Mouse (Mus musculus): ENCODE measurements around the gene Sult5a1. TPM values are rescaled to one million over a fixed set of nuclear protein-coding genes. Genes with fewer than 3 reads are reported as not detected.
A peak's percentile ranks its signal among the peaks of the same experiment; 100 is the strongest.
"Not testable (repeated sequence)": the region's sequence is repeated elsewhere in the genome, so short reads cannot be mapped to it uniquely, and the experiment has no call there.

Gene Sult5a1
- total RNA-seq, 4 experiments from 2014 or later = 6.5 to 17.8 (median 10.3) TPM

DNA sequence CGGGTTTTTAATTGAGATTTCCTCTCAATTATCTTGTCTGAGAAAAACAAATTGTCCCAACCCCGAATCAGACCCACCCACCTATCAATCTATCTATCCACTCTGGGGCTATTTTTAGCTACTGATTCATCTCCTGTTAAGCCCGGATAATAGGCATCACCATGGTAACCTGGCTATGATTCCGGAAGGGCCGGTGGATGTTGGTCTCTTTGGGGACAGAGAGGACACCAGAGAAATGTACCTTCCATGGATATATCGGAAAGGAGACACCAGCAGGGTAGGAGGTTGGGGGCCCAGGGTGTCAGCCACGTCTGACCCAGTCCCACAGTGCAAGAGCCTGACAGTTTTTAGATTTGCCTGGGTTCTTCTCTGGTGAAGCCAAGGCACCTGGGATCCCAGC is 22.7 kb downstream of the Sult5a1 start:
- no peak for DNase-seq

DNA sequence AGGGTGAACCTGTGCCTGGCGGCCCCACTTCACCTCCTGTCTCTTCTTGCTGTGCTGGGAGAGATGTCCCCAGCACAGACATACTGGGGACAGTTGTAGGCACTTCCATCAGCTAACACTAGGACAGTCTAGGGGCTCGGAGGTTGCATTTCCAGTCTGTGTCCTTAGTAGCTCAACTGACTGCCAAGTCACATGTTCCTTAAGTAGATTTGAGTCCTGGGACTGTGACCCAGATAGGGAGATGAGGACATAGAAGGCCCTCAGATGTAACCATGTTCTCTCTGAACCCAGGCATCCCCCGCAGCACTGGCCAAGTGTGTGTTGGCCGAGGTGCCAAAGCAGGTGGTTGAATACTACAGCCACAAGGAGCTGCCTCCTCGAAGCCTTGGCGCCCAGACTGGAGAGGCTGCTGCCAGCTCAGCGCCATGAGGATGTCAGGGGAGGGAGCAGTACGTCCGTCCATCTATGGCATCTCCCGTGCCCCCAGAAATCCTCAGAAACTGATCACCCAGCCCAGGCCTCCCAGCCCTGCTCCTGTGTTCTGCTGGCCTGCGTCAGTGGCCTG is 23.9 kb downstream of the Sult5a1 start:
- DNase-seq = no peak

DNA sequence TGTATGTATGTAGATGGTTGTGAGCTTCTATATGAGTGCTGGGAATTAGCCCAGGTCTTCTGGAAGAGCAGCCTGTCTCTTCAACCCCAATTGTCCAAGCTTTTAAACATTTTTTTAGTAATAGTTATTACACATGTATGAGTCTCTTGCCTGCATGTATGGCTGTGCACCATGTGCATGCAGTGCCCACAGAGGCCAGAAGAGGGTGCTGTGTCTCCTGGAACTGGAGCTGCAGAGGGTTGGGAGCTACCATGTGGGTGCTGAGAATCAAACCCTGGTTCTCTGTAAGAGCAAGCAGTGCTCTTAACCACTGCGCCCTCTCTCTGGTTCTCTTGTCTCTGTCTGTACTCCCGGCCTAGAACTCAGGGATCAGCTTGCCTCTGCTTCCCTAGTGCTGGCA is 25.2 kb downstream of the Sult5a1 start:
- DNase-seq = no peak

GRCm38 (mm10) chr8:123131041-123131440 is 27.1 kb downstream of the Sult5a1 start:
- DNase-seq = no peak

- DNase-seq = no peak
Measured at GRCm38 (mm10) chr8:123126193-123126816, 31.8 kb downstream of the Sult5a1 start.

DNA sequence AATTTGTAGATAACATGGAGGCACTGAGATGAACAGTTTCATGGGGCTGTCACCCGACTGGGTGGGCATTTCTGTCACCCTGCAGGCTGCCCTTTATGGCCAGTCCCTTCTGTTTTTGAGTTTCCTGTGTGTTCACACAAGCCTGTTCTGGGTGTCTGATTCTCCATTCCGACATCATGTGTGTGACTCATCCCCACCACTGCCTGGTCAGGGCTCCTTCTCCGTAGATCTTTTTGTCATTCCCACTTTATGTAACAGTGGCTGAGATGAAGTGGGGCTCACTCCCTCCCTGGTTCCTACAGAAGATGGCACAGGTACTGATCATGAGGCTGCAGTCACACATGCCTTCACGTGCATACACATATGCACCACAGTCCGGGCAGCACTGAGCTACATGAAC is 35.4 kb downstream of the Sult5a1 start:
- no peak for DNase-seq

- no peak for DNase-seq
Measured at GRCm38 (mm10) chr8:123122059-123122458, 36.1 kb downstream of the Sult5a1 start.

- DNase-seq = no peak
Measured at GRCm38 (mm10) chr8:123117744-123118143, 40.4 kb downstream of the Sult5a1 start.

- DNase-seq = no peak
Measured at GRCm38 (mm10) chr8:123117127-123117731, 40.9 kb downstream of the Sult5a1 start, which contains the start of gene Cpne7. Cpne7 (plus strand) TSS chr8:123117374.

DNA sequence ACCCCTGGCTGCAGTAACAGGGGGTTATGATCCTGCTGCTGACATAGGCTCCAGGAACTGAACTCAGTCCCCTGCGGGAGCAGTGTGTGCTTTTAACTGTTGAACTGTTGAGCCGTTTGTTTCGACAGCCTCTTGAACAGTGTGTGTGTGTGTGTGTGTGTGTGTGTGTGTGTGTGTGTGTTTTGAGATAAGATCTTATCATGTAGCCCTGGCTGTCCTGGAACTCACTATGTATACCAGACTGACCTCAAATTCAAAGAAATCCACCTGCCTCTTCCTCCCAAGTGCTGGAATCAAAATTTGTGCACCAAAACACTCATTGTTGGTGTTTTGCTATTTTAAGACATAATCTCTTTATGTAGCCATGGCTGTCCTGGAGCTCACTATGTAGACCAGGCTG is 43.5 kb downstream of the Sult5a1 start:
- no peak for DNase-seq

DNA sequence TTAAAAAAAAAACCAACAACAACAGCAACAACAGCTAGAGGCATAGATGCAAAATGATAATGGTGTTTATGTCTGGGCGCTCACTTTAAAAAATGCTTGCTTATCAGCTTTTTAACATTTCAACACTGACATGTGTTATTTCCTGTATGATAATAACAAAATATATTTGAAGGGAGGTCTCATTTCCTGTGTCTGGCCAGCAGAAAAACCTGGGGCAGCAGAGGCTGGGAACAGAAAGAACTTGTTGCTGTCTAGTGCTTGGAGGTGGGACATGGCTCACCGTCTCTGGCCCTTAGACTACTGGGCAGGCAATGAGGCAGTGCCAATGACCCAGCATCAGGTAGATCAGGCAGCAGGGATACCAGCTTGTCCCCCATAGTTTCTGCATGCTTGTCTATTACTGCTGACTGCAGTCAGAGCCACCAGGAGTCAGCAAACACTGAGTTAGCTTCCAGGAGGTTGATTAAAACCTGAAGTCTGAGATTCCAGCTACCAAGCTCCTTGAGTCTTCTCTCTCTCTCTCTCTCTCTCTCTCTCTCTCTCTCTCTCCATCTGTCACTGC is 44.1 kb downstream of the Sult5a1 start:
- no peak for DNase-seq

DNA sequence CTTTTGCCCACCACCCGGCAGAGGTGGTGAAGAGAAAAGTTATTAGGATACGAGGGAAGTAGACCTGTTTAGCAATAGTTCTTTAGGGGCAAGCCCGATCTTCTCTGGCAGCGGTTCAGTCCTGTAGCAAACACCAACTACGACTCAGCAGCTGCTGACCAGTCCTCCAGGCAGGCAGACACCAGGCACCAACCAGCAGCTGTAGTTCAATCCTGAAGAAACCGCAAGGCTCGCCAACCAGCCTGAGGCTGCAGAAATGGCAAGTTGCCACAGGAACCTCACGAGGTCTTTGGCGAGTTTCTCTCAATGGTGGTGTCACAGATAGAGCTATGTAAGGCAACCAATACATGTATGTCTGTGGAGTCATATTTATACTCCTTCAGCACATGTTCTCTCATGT is 45.2 kb downstream of the Sult5a1 start:
- DNase-seq = no peak

GRCm38 (mm10) chr8:123110649-123111048 is 47.5 kb downstream of the Sult5a1 start:
- no peak for DNase-seq

DNA sequence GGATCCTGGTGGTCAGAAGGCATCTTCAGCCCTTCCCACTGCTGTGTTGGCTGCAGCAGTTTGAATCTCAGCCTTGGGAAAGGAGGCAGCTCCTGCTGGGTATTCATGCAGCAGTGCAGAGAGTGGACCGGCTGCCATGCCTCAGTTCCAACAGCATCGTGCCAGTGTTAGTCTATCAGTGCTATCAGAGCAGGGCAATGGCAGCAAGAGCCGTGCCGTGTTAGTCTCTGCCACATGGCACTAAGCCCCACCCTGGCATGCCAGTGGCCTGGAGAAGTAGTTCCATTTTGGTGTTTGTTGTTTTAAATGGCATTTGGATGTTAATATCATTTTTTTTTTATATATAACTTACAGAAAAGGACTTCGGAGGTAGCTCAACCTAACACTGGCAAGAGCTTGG is 49.2 kb downstream of the Sult5a1 start:
- DNase-seq = no peak

DNA sequence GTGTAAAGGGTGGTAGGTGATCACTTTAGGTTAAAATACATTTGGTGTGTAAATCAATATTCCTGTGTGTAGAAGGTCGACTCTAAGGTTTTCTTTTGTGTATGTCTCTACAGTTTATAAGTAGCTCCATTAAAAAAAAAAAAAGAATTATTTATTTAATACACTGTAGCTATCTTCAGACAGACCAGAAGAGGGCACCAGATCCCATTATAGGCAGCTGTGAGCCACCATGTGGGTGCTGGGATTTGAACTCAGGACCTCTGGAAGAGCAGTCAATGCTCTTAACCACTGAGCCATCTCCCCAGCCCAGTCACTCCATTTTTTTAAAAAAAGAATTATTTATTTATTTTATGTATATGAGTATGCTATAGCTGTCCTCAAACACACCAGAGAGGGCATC is 50.1 kb downstream of the Sult5a1 start:
- DNase-seq = no peak

GRCm38 (mm10) chr8:123106531-123106930 is 51.6 kb downstream of the Sult5a1 start:
- no peak for DNase-seq

GRCm38 (mm10) chr8:123105553-123106326 is 52.4 kb downstream of the Sult5a1 start:
- no peak for DNase-seq

- no peak for DNase-seq
Measured at GRCm38 (mm10) chr8:123104046-123104767, 53.9 kb downstream of the Sult5a1 start.

GRCm38 (mm10) chr8:123103285-123103684 is 54.8 kb downstream of the Sult5a1 start:
- no peak for DNase-seq

DNA sequence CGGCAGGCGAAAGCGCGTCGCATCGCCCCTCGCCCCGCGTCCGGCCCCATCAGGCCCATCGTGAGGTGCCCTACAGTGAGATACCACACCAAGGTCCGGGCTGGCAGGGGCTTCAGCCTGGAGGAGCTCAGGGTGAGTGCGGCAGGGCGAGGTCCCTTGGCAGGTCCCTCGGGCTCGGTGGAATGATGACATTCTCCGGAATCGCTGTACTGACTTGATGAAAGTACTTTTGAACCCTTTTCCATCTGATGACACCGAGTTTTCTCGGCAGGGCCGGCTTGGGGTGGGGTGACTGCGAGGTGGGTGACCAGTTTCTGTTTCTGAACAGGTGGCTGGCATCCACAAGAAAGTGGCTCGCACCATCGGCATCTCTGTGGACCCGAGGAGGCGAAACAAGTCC is 55.3 kb downstream of the Sult5a1 start:
- not testable (repeated sequence) for DNase-seq

- DNase-seq = peak; percentile 96
Measured at GRCm38 (mm10) chr8:123101735-123102685, 56.1 kb downstream of the Sult5a1 start, which contains the start of gene Rpl13. Rpl13 (plus strand) TSS chr8:123102350.
